Mouse (Mus musculus) heart, adult 9 months (tissue): ENCODE data around the gene Olfm2.
A peak's percentile ranks its signal among the peaks of the same experiment; 100 is the strongest.

Experiments
- DNase-seq, 2 experiments: peaks; one replicate each; pipeline ENCODE4 v3.0.0; 2022; ENCODE audit warnings: low spot score in 2 of 2

The Olfm2 gene

DNA sequence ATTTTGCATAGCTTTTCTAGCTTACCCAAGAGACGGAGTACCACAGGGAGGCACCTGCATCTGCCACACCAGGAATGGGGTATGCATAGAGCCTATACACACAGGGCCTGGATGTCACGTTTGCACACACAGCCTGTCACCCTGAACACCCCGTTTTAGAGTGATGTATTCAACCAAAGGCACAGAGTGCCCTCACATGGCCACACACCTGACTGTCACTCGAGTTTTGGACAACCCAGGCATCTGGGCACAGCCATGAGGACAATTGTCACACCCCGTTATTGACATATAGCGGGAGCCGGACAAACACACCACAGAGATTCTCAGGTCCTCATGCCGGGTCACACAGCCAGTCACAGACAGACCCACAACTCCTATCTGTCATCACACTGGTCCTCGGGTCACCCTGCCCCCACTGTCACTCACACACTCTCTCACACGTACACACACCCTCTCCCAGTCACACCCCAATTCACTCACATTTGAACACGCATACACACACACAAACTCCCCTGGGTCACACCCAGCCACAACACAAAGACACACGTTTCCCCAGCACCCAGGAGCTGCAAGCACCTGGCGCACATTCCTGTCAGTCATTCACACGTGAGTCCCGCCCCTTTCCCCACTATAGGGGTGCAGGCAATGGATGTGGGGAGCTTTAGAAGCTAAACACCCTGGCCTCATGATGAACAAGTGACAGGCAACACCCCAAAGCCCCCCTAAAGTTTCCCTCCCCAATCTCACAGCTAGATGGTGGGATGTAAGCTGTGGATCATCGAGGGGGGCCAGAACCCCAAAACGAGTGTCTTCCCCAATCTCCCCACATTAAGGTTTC is 801 bp downstream of the Olfm2 start:
- no peak for DNase-seq

GRCm38 (mm10) chr9:20743946-20744738 is 2.0 kb downstream of the Olfm2 start:
- DNase-seq, result no peak

DNA sequence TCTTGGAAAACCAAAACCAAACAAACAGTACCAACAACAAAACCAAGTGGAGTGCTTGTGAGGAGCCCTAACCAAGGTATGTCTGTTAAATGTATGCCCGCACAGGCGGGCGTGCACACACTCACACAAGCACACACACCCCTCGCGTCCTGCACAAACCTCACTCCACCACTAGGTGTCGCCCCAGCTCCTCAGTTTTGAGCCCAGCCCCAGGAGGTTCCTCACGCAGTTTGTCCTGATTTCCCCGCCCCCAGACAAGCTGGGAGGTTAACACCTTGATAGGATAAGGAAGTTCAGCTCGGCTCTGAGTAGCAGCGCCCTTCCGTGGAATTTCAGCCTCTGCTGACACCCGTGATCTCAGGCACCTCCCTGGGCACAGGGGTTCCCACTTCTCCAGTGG is 5.7 kb downstream of the Olfm2 start:
- DNase-seq, result peak; percentile 63 to 75

- DNase-seq, result no peak
Observed at GRCm38 (mm10) chr9:20738251-20738999, 7.7 kb downstream of the Olfm2 start.

- no peak for DNase-seq
Observed at GRCm38 (mm10) chr9:20737227-20737626, 8.9 kb downstream of the Olfm2 start.

- DNase-seq, result no peak
Observed at GRCm38 (mm10) chr9:20734692-20735091, 11.5 kb downstream of the Olfm2 start.

- no peak for DNase-seq
Observed at GRCm38 (mm10) chr9:20731797-20732196, 14.4 kb downstream of the Olfm2 start.

DNA sequence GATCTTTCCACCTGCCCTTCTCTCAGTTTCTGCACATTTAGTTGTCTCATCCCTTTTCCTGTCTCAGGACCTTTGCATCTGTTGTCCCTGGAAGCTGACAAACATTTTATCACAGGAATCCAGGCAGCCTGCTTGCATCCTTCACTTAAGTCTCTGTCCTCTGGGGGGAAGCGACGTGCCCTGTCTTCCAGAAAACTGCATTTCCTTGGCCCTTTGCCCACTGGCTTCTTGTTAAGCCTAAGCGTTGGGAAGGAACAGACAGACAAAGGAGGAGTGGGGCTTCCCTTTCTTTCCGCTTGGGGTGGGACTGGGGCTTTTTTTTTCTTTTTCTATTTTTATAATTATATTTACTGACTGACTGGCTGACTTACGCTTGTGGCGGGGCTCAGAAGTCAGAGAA is 16.7 kb downstream of the Olfm2 start:
- no peak for DNase-seq

GRCm38 (mm10) chr9:20727601-20728113 is 18.5 kb downstream of the Olfm2 start:
- DNase-seq, result no peak

GRCm38 (mm10) chr9:20726859-20727600 is 19.1 kb downstream of the Olfm2 start:
- DNase-seq, result peak in 1 of 2 experiments; percentile 11

GRCm38 (mm10) chr9:20726134-20726858 is 19.9 kb downstream of the Olfm2 start:
- no peak for DNase-seq

DNA sequence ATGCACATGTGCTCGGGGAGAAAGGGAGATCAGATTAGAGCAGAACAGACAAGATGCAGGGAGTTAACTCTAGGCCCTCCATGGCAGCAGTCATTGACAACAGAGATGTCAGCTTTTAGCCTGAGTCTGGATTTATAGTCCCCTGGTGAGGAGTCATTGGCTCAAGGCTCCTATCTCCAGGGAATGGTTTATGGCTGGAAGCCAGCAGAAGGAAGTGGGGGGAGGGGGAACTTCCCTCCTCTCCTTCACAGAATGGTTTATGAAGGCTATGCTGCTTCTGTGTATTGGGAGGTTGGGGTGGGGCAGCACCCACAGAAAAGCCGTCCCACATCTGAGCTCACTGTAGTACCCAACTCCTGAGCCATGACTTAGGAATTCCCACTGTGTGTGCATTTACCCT is 24.6 kb downstream of the Olfm2 start:
- DNase-seq, result no peak

DNA sequence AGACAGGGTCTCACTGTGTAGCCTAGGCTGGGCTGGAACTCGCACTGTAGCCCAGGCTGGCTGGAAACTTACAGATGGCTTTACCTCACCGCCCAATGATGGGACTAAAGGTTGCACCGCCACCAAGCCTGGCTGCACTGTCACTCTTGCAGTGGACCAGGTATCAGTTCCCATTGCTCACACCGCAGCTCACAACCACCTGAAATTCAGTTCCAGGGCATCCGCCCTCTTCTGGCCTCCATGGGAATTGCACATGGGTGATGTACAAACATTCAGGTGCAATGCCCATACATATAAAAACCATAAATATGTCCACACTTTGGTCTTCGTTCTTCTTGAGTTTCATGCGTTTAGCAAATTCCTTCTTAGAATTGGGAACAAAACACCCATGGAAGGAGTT is 30.8 kb downstream of the Olfm2 start:
- no peak for DNase-seq

DNA sequence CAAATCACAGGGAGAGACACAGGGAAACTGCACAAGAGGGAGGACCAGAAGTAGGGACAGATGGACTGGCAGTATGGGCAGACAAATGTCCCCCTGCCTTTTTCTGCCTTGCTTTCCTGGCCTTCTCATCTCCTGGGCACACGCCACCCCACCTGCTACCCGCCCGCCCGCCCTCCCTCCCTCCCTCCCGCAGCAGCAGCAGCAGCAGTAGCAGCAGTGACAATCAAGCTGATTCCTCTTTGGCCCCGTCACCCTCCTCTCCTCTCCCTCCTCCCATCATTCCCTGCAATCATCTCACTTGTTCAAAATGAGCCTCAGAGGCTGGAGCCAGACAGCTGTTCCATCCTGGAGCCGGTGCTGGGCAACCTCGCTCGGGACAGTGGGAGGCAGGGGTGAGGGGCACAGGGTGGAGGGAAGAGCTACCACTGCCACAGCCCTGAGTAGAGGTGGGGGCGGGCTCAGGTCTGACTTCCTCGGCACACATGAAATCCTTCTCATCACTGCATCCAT is 32.6 kb downstream of the Olfm2 start:
- DNase-seq, result no peak

DNA sequence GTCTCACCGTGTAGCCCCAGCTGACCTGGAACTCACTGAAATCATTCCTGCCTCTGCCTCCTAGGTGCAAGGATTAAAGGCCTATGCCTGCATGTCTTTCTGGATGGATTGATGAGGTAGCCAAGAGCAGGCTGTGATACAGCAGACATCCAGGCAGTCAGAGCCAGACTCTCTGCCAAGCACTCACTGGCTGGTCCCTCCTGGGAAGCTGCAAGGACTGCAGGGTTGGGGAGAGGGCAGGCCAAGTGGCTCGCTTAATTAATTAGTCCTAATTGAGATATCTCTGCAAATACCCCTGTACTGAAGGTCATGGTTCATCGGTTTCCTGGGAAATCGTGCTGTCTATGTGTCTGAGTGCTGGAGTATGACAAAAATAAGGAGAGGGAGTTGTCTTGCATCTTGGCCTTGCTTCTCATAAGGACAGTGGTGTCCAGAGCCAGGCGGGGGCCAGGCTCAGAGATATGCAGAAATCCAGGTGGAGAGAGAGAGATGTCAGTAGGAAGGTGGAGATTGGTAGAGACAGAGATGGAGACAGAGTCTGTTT is 33.1 kb downstream of the Olfm2 start:
- DNase-seq, result no peak

DNA sequence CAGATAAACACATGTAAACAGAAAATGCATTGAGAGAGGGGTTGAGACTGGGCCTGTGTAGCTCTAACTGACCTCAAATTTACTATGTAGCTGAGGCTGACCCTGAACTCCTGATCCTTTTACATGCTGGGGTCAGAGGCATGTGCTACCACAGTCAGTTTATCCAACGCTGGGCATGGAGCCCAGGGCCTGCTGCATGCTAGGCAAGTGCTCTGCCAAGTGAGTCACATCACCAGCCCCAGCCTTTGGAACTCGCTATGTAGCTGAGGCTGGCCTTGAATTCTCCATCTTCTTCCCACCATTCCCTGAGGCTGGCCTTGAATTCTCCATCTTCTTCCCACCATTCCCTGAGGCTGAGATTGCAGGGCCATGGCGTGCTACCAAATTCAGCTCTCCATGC is 35.7 kb downstream of the Olfm2 start:
- DNase-seq, result no peak

DNA sequence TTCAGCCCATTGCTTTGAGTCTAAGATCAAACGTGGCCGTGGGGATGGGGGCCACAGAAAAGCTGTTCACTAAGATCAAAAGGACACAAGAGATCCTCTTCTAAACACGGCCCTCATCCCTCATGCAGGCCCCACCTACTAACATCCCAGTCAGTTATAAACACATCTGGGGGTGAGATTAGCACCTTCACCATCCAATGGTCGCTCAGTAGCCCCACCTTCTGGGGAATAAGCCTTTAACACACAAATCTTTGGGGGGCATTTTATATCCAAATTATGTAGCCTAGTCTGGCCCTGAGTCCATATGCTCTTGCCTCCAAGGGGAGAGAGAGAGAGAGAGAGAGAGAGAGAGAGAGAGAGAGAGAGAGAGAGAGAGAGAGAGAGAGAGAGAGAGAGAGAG is 40.2 kb downstream of the Olfm2 start:
- DNase-seq, result no peak

GRCm38 (mm10) chr9:20705420-20705819 is 40.7 kb downstream of the Olfm2 start:
- DNase-seq, result no peak

DNA sequence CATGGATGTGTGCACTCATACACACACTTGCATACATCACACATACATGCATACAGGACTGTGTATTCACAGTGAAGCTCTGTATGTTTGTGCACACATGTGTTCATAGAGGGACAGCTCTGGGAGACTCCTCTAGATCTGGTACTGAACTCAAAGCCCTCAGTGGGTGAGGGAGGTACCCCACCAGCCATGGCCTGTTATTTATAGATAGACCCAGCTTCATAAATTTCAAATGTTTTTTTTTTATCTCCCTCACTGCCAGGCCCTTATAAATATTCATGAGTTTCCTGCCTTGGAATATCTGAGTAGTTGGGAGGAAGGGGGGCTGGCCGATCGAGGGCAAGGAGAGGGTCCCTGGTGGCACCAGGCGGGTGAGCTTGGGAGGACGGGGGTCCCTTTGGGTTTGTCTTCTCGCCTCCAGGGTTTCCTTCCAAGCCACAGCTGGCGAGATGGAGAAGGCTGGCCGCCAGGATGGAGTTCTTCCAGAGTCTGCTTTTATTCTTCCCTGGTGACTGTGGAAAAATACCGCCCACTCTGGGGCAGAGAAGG is 42.2 kb downstream of the Olfm2 start:
- peak in 1 of 2 experiments; percentile 13 for DNase-seq

DNA sequence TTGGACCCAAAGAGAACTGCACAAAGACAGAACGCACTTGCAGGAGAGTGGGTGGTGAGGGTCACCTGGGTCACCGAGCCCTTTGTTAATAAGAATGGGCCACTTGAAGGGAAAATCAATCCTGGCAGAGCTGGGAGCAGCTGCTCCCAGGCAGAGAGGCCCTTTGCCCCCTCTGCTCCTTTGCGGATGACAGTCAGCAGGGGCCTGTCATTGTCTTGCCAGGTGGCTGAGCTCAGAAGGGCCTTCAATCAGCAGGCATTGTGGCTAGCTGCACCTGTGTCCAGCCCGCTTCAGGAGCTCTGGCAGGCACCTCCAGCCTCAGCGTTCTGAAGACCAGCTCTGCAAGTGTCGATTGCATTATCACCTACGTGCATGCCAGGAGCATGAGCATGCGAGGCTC is 48.7 kb downstream of the Olfm2 start:
- DNase-seq, result no peak
